Mouse (Mus musculus) Muller cell, postnatal 12 days (primary cell): ENCODE data around the gene Gm382.

Experiments used
- DNase-seq: peaks from one replicate; pipeline ENCODE4 v3.0.0-alpha.2; 2015; ENCODE audit errors: inconsistent ontology term

Gm382 gene

GRCm38 (mm10) chrX:127039672-127040071 lies at the start of gene Gm382:
Gene Gm382 (plus strand): TSS chrX:127039972.
- DNase-seq, result no peak

GRCm38 (mm10) chrX:127070179-127070578 lies 30.4 kb downstream of the Gm382 start:
- DNase-seq, result peak; percentile 41

- DNase-seq, result no peak
These were observed 51.5 kb downstream of the Gm382 start for GRCm38 (mm10) chrX:127091282-127091681.

- no peak for DNase-seq
These were observed 53.3 kb downstream of the Gm382 start for GRCm38 (mm10) chrX:127093036-127093435.

GRCm38 (mm10) chrX:127093961-127094360 lies 54.2 kb downstream of the Gm382 start:
- no peak for DNase-seq

- DNase-seq, result no peak
These were observed 64.6 kb downstream of the Gm382 start for GRCm38 (mm10) chrX:127104341-127104740.
